Mouse (Mus musculus) kidney, embryonic 14.5 days (tissue): ENCODE results near the gene Gm20929. TPM values are rescaled to one million over a fixed set of nuclear protein-coding genes. Genes with fewer than 3 reads are reported as not detected.
"Not testable (repeated sequence)": the region's sequence is repeated elsewhere in the genome, so short reads cannot be mapped to it uniquely, and the experiment has no call there.

Experiments used
- ATAC-seq: fragments of 200-750 bp; cut with Nextera tagmentation; 2 replicates; pipeline ENCODE4 v1.8.0; 2017; ENCODE audit warnings: moderate number of reproducible peaks, mild to moderate bottlenecking, moderate TSS enrichment, moderate library complexity; ENCODE audit not compliant: low FRiP score, low TSS enrichment
- H3K27ac ChIP-seq: fragments of 300-500 bp; sonication (generic); 2 replicates; pipeline ENCODE4 v1.5.1; 2014; ENCODE audit warnings: low read depth, mild to moderate bottlenecking, low read length, moderate library complexity, mixed read lengths
- H3K27me3 ChIP-seq: fragments of 300-500 bp; sonication (generic); 2 replicates; pipeline ENCODE4 v1.6.1; 2014; ENCODE audit warnings: mild to moderate bottlenecking, low read length; ENCODE audit not compliant: control insufficient read depth, insufficient read depth
- H3K36me3 ChIP-seq: fragments of 300-500 bp; sonication (generic); 2 replicates; pipeline ENCODE4 v1.6.1; 2014; ENCODE audit warnings: low read length, mixed read lengths; ENCODE audit not compliant: control insufficient read depth, insufficient read depth
- H3K4me1 ChIP-seq: fragments of 300-500 bp; sonication (generic); 2 replicates; pipeline ENCODE4 v1.6.1; 2014; ENCODE audit warnings: low read length, mixed read lengths; ENCODE audit not compliant: control insufficient read depth, insufficient read depth
- H3K4me2 ChIP-seq: fragments of 300-500 bp; sonication (generic); replicated peaks from 2 replicates; pipeline ENCODE4 v1.6.1; 2014; ENCODE audit warnings: low read depth, mild to moderate bottlenecking, low read length
- H3K4me3 ChIP-seq: fragments of 300-500 bp; sonication (generic); 2 replicates; pipeline ENCODE4 v1.5.1; 2014; ENCODE audit warnings: mild to moderate bottlenecking, low read length
- H3K9ac ChIP-seq: fragments of 300-500 bp; sonication (generic); 2 replicates; pipeline ENCODE4 v1.6.1; 2014; ENCODE audit warnings: low read depth, mild to moderate bottlenecking, low read length, moderate library complexity
- H3K9me3 ChIP-seq: fragments of 300-500 bp; sonication (generic); 2 replicates; pipeline ENCODE4 v1.6.1; 2016; ENCODE audit warnings: low read length; ENCODE audit not compliant: control insufficient read depth
- WGBS: fragments of 180-500 bp; shearing (Covaris S2); extraction: QIAGEN DNeasy Blood & Tissue Kit; methylation state at CpG from one replicate; pipeline ENCODE4 v1.1.7; 2014; 5-methylcytosine and 5-hydroxymethylcytosine counted together
- polyA plus RNA-seq: library from polyadenylated mRNA; unstranded; fragments of >200 nt; fragmentation: Nextera tagmentation; extraction: Ambion mirVana; gene quantifications from 2 replicates; pipeline ENCODE4 v1.2.1, GENCODE M21; 2014

The Gm20929 gene
- not detected in 2 replicates for polyA plus RNA-seq

DNA sequence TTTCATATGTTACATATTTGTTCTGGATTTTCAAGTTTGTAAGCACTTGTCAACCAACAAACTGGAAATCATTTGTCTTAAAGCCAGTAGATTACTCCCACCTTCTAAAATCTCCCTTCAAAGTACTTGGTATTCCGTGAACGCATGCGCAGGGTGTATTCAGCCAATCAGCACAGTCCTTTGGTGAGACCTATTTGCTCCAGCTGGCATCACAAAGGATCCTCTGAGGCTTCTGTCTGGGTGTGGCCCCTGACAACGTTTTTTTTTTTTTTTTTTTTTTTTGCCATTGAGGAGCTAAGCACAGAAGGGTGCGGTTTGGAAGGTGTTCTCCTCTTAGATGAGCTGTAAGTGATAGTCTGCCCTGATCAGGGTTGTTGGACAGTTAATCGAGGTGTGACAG, at the start of gene Gm20929:
Gene Gm20929 (plus strand): TSS at position 301 of the 400 bp plus-strand sequence.
- not testable (repeated sequence) for H3K4me3 ChIP-seq, H3K9me3 ChIP-seq, H3K27me3 ChIP-seq, H3K9ac ChIP-seq, H3K36me3 ChIP-seq, ATAC-seq, H3K4me1 ChIP-seq, H3K27ac ChIP-seq, H3K4me2 ChIP-seq
- no CpG with 5 or more reads among the region's 6 CpGs for WGBS
